Mouse (Mus musculus) heart, embryonic 15.5 days (tissue): Measurements from ENCODE around the gene Klf1. TPM values are rescaled to one million over a fixed set of nuclear protein-coding genes. Genes with fewer than 3 reads are reported as not detected.
A peak's percentile ranks its signal among the peaks of the same experiment; 100 is the strongest.

Experiments
- ATAC-seq: fragments of 200-750 bp; cut with Nextera tagmentation; replicated peaks from 2 replicates; pipeline ENCODE4 v1.8.0; 2017; ENCODE audit warnings: low read depth, moderate TSS enrichment; ENCODE audit not compliant: insufficient number of reproducible peaks, insufficient read depth, low FRiP score
- H3K27ac ChIP-seq: fragments of 300-500 bp; sonication (generic); 2 replicates; pipeline ENCODE4 v1.5.1; 2015; ENCODE audit warnings: mild to moderate bottlenecking, inconsistent platforms
- H3K27me3 ChIP-seq: fragments of 300-500 bp; sonication (generic); 2 replicates; pipeline ENCODE4 v1.6.1; 2015; ENCODE audit warnings: inconsistent platforms
- H3K36me3 ChIP-seq: fragments of 300-500 bp; sonication (generic); 2 replicates; pipeline ENCODE4 v1.6.1; 2015; ENCODE audit warnings: mild to moderate bottlenecking, inconsistent platforms
- H3K4me1 ChIP-seq: fragments of 300-500 bp; sonication (generic); replicated peaks from 2 replicates; pipeline ENCODE4 v1.6.1; 2015; ENCODE audit warnings: inconsistent platforms
- H3K4me2 ChIP-seq: fragments of 300-500 bp; sonication (generic); 2 replicates; pipeline ENCODE4 v1.6.1; 2015; ENCODE audit warnings: inconsistent platforms, mild to moderate bottlenecking, moderate library complexity
- H3K4me3 ChIP-seq: fragments of 300-500 bp; sonication (generic); 2 replicates; pipeline ENCODE4 v1.5.1; 2015; ENCODE audit warnings: mild to moderate bottlenecking, inconsistent platforms
- H3K9ac ChIP-seq: fragments of 300-500 bp; sonication (generic); 2 replicates; pipeline ENCODE4 v1.6.1; 2015; ENCODE audit warnings: mild to moderate bottlenecking, inconsistent platforms
- H3K9me3 ChIP-seq: fragments of 300-500 bp; sonication (generic); replicated peaks from 2 replicates; pipeline ENCODE4 v1.6.1; 2016; ENCODE audit warnings: inconsistent platforms
- WGBS: fragments of 180-500 bp; shearing (Covaris S2); methylation state at CpG from one replicate; pipeline ENCODE4 v1.1.7; 2015; ENCODE audit warnings: mixed read lengths; 5-methylcytosine and 5-hydroxymethylcytosine counted together
- polyA plus RNA-seq: library from polyadenylated mRNA; unstranded; fragments of >200 nt; fragmentation: Nextera tagmentation; extraction: Ambion mirVana; gene quantifications from 2 replicates; pipeline ENCODE4 v1.2.1, GENCODE M21; 2015

The Klf1 gene
- polyA plus RNA-seq, 1 experiment from 2014 or later, result 1.1 TPM

DNA sequence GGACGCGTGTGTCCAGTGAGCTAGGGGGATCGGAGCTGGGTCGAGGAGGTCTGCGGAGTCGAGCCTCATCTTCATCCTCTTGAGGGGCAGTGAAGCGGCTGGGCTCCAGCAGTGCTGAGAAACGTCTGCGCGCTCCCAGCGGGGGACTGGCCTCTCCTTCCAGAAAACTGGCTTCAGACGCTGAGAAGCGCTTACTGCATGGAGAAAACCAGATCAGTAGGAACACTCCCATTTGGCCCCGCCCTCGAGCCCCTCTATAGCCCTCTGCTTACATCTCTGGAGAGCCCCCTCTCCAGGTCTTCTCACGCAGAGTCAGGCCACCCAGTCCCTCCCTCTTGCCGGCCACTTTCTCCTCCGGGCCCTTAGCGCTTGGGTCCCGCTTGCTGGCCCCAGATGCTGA is 16.1 kb downstream of the Klf1 start:
- Histone ChIP-seq H3K4me2 (no peak overlapping the region), H3K27ac (no peak overlapping the region), H3K4me3 (no peak overlapping the region), H3K36me3 (no peaks in the 10 kb centered on the region), H3K27me3 (peaks cover 79% of the 10 kb centered on the region), H3K4me1 (peaks cover 18% of the 10 kb centered on the region), H3K9me3 (no peaks in the 10 kb centered on the region), H3K9ac (no peak overlapping the region)
- 26% methylated on average over 20 of the region's 20 CpGs for WGBS
- no peak for ATAC-seq

DNA sequence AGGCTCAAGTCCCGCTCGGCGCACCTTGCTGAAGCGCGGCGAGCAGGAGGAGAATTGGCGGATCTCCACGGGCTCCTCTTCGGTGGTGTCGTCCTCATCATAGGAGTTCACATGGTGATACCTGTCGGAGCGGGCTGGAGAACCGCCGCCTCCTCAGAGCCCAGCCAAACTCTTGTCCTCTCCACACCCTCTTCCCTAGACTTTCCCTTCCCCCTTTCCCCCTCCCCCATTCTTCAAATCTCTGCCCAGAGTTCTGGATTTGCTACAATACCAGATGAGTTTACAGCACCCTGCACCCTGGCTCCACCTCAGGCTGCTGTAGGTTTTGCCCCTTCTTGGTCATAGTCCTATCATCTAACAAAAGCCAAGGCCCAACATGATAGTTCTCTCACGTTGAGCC is 16.9 kb downstream of the Klf1 start:
- Histone ChIP-seq H3K4me2 (no peak overlapping the region), H3K4me1 (0 out of 2 replicates have a peak, but pooled peaks cover 10% of the 10 kb centered on the region), H3K27me3 (peaks cover 76% of the 10 kb centered on the region), H3K9me3 (no peaks in the 10 kb centered on the region), H3K4me3 (no peak overlapping the region), H3K27ac (no peak overlapping the region), H3K9ac (no peak overlapping the region), H3K36me3 (no peaks in the 10 kb centered on the region)
- 86% methylated on average over 15 of the region's 15 CpGs for WGBS
- ATAC-seq, result no peak

GRCm38 (mm10) chr8:84921596-84921995 is 19.9 kb downstream of the Klf1 start:
- H3K9ac ChIP-seq, result no peak overlapping the region
- H3K27ac ChIP-seq, result no peak overlapping the region
- no peaks in the 10 kb centered on the region for H3K36me3 ChIP-seq
- 0 out of 2 replicates have a peak, but pooled peaks have one; percentile 51 for ATAC-seq
- peaks cover 69% of the 10 kb centered on the region for H3K27me3 ChIP-seq
- H3K4me1 ChIP-seq, result 0 out of 2 replicates have a peak, but pooled peaks cover 10% of the 10 kb centered on the region
- H3K4me3 ChIP-seq, result no peak overlapping the region
- WGBS, result 32% methylated on average over 2 of the region's 2 CpGs
- H3K4me2 ChIP-seq, result no peak overlapping the region
- no peaks in the 10 kb centered on the region for H3K9me3 ChIP-seq

DNA sequence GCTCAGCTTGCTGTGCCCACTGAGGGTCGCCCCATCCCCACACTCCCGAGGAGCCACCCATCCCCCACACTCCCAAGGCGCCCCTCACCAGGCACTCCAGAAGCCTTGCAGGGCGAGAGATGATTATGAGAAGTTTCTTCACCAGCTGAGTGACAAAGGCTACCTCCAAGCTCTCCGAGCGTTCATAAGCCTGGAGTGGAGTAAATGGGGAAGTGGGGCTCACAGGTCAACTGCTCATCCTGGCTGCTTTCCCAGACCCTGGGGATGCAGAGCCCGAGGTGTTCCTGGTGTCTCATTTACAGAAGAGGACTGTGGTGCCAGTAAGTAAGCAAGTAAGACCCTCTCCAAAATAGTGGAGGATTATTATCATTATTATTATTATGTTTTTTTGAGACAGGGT is 23.8 kb downstream of the Klf1 start:
- H3K27me3 ChIP-seq, result peaks cover 67% of the 10 kb centered on the region

GRCm38 (mm10) chr8:84927513-84927912 is 25.8 kb downstream of the Klf1 start:
- WGBS, result 87% methylated on average over 1 of the region's 1 CpGs
- no peaks in the 10 kb centered on the region for H3K36me3 ChIP-seq

More for the DNA sequence above, 23.8 kb downstream of the Klf1 start:
- Histone ChIP-seq H3K4me3 (no peak overlapping the region), H3K4me2 (no peak overlapping the region), H3K4me1 (peaks cover 16% of the 10 kb centered on the region; the same call in 1 of the 2 replicates), H3K27ac (no peak overlapping the region), H3K9ac (no peak overlapping the region), H3K9me3 (no peaks in the 10 kb centered on the region), H3K36me3 (no peaks in the 10 kb centered on the region)
- WGBS, result 56% methylated on average over 7 of the region's 7 CpGs
- no peak for ATAC-seq

DNA sequence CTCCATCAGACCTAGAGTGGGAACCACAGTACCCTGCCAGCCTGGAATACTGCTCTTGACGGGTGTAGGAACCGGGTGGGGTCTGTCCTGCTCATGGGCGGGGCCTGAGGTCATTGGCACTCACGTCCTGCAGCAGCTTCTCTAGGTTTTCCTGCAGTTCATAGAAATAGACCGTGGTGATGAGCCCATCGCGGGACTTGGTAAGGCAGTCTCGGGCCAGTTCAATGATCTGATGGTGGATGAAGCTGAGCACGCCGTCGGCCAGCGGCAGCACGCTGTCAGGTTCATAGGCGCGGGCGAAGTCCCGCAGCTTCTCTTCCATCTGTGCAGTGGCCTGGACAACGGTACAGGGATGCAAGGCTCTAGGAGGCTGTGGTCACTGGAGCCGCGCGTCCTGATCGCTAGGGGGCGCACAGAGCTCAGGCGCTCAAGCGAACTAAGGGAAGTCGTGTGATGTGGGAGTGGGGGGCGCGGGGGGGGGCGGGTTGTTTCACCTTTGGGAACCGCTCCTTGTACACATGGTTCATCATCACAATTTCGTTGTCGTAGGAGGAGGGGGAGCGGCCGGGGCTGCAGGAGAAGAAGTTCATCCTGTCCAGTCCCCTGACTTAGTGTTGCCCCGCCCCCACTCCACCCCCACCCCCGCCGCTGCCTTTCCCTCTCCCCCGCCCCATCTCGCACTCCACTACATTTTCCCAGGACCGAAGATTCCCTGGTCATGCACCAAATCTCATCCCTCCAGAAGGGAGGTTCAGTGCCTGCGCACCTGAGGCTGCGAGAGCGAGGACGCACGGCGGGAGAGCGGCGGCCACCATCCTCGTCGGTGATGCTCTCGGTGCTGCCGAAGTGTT is 27.0 kb downstream of the Klf1 start:
- Histone ChIP-seq H3K27me3 (peaks cover 79% of the 10 kb centered on the region), H3K9ac (no peak overlapping the region), H3K4me1 (peaks cover 10% of the 10 kb centered on the region; the same call in 1 of the 2 replicates), H3K4me3 (peak overlapping the region; percentile 32), H3K27ac (no peak overlapping the region), H3K36me3 (no peaks in the 10 kb centered on the region), H3K4me2 (peak overlapping the region; percentile 66), H3K9me3 (no peaks in the 10 kb centered on the region)
- peak; percentile 21; the same call in 1 of the 2 replicates for ATAC-seq
- 5% methylated on average over 50 of the region's 52 CpGs for WGBS

More at GRCm38 (mm10) chr8:84927513-84927912, 25.8 kb downstream of the Klf1 start:
- H3K4me2 ChIP-seq, result no peak overlapping the region
- peaks cover 10% of the 10 kb centered on the region; the same call in 1 of the 2 replicates for H3K4me1 ChIP-seq
- peaks cover 78% of the 10 kb centered on the region for H3K27me3 ChIP-seq
- no peaks in the 10 kb centered on the region for H3K9me3 ChIP-seq
- H3K27ac ChIP-seq, result no peak overlapping the region
- no peak overlapping the region for H3K4me3 ChIP-seq
- no peak overlapping the region for H3K9ac ChIP-seq
- no peak for ATAC-seq

DNA sequence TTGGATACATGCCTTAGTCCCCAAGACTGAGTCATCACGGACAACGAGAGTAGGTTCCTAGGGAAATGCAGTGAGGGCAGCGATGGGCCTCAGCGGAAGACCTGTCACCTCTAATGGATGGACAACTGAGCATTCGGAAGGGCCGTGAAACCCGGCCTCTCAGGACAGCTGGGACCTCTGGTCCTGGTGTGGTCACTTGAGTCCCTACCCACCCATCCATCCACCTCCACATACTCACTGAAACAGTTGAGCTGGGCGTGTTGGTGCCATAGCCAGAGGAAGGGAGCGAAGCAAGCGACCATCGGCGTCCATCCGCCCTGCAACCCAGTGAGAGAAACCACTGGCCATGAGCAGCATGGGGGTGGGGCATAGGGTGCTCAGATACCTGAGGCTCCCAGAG is 28.9 kb downstream of the Klf1 start:
- H3K27me3 ChIP-seq, result peaks cover 81% of the 10 kb centered on the region
- 81% methylated on average over 13 of the region's 13 CpGs for WGBS
- H3K36me3 ChIP-seq, result no peaks in the 10 kb centered on the region
- no peak overlapping the region for H3K4me3 ChIP-seq
- H3K4me1 ChIP-seq, result peaks cover 10% of the 10 kb centered on the region; the same call in 1 of the 2 replicates
- ATAC-seq, result no peak
- H3K27ac ChIP-seq, result no peak overlapping the region
- H3K9ac ChIP-seq, result no peak overlapping the region
- no peak overlapping the region for H3K4me2 ChIP-seq
- no peaks in the 10 kb centered on the region for H3K9me3 ChIP-seq

DNA sequence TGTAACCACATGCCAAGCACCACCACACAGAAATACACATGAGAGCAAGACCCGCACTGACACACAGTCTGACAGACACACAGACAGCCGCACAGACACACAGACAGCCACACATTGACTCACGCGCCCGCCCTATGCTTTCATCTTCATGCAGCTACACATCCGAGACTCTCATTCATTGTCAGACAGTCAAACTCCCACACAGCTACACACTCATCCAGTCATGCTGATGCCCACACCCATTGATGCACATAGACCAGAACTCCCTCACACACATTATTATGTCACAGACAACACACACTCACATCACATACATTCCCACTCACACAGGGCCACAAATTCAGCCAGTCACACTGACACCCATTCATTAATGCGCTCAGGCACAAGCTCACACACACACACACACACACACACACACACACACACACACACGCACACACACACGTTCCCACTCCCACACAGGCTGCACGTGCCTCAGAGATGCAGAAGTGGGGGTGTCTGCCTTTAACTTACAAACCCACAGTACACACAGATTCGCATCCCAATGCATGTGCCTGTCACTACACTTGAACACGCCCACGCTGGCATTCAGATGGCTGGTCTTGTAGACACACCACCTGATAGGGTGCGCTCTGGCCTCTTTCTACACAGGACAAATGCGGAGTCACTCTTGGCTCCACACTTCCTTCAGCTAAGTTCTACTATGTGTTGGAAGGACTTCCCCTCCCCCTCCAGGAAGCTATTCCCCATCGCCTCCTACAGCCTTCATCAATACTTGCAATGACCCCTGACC is 32.2 kb downstream of the Klf1 start:
- Histone ChIP-seq H3K4me2 (no peak overlapping the region), H3K9me3 (no peaks in the 10 kb centered on the region), H3K4me3 (no peak overlapping the region), H3K27me3 (peaks cover 94% of the 10 kb centered on the region), H3K27ac (no peak overlapping the region), H3K4me1 (peaks cover 15% of the 10 kb centered on the region), H3K9ac (no peak overlapping the region), H3K36me3 (no peaks in the 10 kb centered on the region)
- WGBS, result 74% methylated on average over 16 of the region's 16 CpGs
- no peak for ATAC-seq

DNA sequence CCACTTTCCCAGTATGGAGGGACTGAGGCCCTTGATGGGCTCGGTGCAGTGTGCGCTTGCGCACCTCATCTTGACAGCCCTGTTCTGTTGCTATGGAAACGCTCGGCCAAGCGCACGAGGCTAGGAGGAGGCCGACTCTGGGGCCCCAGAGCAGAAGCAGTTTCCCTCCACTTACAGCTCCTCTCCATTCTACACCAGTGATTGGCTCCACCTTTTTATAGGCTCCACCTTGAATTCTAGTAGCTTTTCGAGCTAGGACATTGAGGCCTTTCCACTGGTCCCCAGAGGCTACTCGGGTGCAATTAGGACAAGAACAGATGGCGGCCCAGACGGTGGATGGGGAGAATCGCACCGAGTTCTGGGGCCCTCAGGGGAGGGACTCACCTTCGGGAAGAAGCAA is 33.1 kb downstream of the Klf1 start:
- no peak for ATAC-seq
- WGBS, result 4% methylated on average over 15 of the region's 15 CpGs
- no peaks in the 10 kb centered on the region for H3K36me3 ChIP-seq
- H3K27me3 ChIP-seq, result peaks cover 91% of the 10 kb centered on the region
- H3K9me3 ChIP-seq, result no peaks in the 10 kb centered on the region
- peaks cover 12% of the 10 kb centered on the region for H3K4me1 ChIP-seq
- H3K27ac ChIP-seq, result no peak overlapping the region
- no peak overlapping the region for H3K4me3 ChIP-seq
- no peak overlapping the region for H3K9ac ChIP-seq
- H3K4me2 ChIP-seq, result no peak overlapping the region

DNA sequence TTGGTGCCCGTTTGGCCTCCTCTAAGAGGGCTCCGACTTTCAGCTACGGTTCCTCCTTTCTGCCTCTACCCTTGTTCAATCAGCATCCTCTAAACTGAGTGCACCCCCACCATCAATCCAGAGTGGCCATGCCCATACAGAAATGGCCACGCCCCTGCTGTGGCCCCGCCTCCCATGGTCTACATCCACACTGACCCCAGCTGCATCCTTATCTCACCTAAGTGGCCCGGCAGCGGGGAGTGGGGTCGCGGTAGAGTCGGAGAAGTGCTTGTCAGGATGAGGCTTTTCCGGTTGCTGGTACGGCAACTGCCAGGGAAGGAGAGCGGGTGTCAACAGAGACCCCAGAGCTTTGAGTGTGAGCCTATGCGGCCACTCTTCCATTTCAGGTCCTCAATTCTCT is 33.8 kb downstream of the Klf1 start:
- WGBS, result 6% methylated on average over 14 of the region's 14 CpGs

More for the DNA sequence above, 33.8 kb downstream of the Klf1 start:
- H3K4me1 ChIP-seq, result peaks cover 12% of the 10 kb centered on the region
- H3K27me3 ChIP-seq, result peaks cover 85% of the 10 kb centered on the region
- no peak overlapping the region for H3K4me2 ChIP-seq
- no peak overlapping the region for H3K4me3 ChIP-seq
- no peaks in the 10 kb centered on the region for H3K36me3 ChIP-seq
- H3K9ac ChIP-seq, result no peak overlapping the region
- no peaks in the 10 kb centered on the region for H3K9me3 ChIP-seq
- ATAC-seq, result no peak
- no peak overlapping the region for H3K27ac ChIP-seq
